12 mouse cellular contexts compared by ENCODE assay signal in the genomic region with DNA sequence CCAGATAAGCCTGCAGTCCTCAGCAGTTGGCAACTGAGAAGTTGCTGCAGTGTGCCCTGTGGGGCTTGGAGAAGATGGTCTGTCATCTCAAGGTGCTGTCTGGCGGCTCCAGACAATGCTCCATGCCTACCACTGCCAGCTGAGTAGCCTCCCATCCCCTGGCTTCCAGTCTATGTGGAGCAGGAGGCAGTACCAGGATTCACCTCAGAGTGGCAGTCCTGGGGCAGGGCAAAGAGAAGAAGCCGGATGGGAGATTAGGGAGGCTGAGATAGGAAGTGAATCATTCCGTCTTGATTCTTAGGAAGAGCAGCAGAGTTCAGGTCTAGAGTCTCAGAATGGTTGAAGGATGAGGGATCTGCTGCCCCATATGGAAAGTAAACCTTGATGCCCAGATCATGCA.
DNase-seq lines count a peak whose midpoint lies in the region; ATAC-seq and TF ChIP-seq lines count a peak whose summit lies in the region.
"Had no signal": no experiment of that assay in that cellular context is flagged by ENCODE, and none has a peak within 500 bp of the region (broad histone marks: within the 10 kb centered on the region; RNA-seq: fewer than 3 reads in every experiment).

No protein-coding gene starts in this region.

- H3K4me3 ChIP-seq in intestine, postnatal 0 days (ENCODE audit: low read depth, low read length): no peak overlapping the region
- H3K4me3 ChIP-seq in intestine, embryonic 15.5 days (replicated peaks): no peak overlapping the region
- no peak overlapping the region for H3K4me3 ChIP-seq in lung, embryonic 14.5 days (ENCODE audit: low read depth, low read length)
- H3K4me3 ChIP-seq in cortical plate, adult 2 months (ENCODE audit: insufficient read depth, low read length): no peak overlapping the region
- no peak overlapping the region for H3K4me3 ChIP-seq in neural tube, embryonic 15.5 days (replicated peaks)
- H3K4me3 ChIP-seq: neural tube, embryonic 12.5 days had no signal

- no peaks in the 10 kb centered on the region for H3K4me1 ChIP-seq in intestine, postnatal 0 days (replicated peaks; ENCODE audit: control insufficient read depth, insufficient read depth, low read length)
- no peaks in the 10 kb centered on the region for H3K4me1 ChIP-seq in intestine, embryonic 15.5 days (replicated peaks)
- H3K4me1 ChIP-seq in lung, embryonic 14.5 days (ENCODE audit: insufficient read depth): no peaks in the 10 kb centered on the region
- peaks cover 2% of the 10 kb centered on the region; the same call in 1 of the 2 replicates for H3K4me1 ChIP-seq in cortical plate, adult 2 months (ENCODE audit: control insufficient read depth, insufficient read depth, low read length)
- H3K4me1 ChIP-seq in neural tube, embryonic 15.5 days: peaks cover 10% of the 10 kb centered on the region; the same call in 1 of the 2 replicates
- H3K4me1 ChIP-seq: neural tube, embryonic 12.5 days had no signal

- peak; percentile 23 for DNase-seq in lung, embryonic 14.5 days
- no peak for DNase-seq in lung, adult 18-20 months
- DNase-seq in skeletal muscle tissue, adult 2 months (ENCODE audit: low read depth, low spot score): peak; percentile 2
- DNase-seq: heart, adult 11 months; thymus, postnatal 36 days had no signal

- no peak overlapping the region for H3K4me2 ChIP-seq in intestine, postnatal 0 days (replicated peaks; ENCODE audit: low read depth)
- H3K4me2 ChIP-seq in intestine, embryonic 15.5 days (replicated peaks): no peak overlapping the region
- H3K4me2 ChIP-seq in lung, embryonic 14.5 days: no peak overlapping the region
- no peak overlapping the region for H3K4me2 ChIP-seq in neural tube, embryonic 15.5 days
- H3K4me2 ChIP-seq: neural tube, embryonic 12.5 days had no signal

- TF ChIP-seq CTCF in intestine, postnatal 0 days (IDR thresholded peaks at IDR 0.05; ENCODE audit: low read depth): peak; percentile 62
- peak; percentile 55 for TF ChIP-seq CTCF in lung, embryonic 14.5 days (IDR thresholded peaks at IDR 0.05; ENCODE audit: low read depth)
- peak; percentile 55 for TF ChIP-seq CTCF in cortical plate, adult 2 months (IDR thresholded peaks at IDR 0.05; ENCODE audit: extremely low read depth, insufficient read depth, low read length)

- H3K27ac ChIP-seq in intestine, postnatal 0 days (ENCODE audit: low read depth, low read length): no peak overlapping the region
- no peak overlapping the region for H3K27ac ChIP-seq in intestine, embryonic 15.5 days
- no peak overlapping the region for H3K27ac ChIP-seq in lung, embryonic 14.5 days (ENCODE audit: low read depth)
- H3K27ac ChIP-seq in cortical plate, adult 2 months (ENCODE audit: insufficient read depth, low read length): no peak overlapping the region
- H3K27ac ChIP-seq in neural tube, embryonic 15.5 days (replicated peaks): no peak overlapping the region
- H3K27ac ChIP-seq: macrophage; neural tube, embryonic 12.5 days had no signal

- no peaks in the 10 kb centered on the region for H3K27me3 ChIP-seq in intestine, postnatal 0 days (replicated peaks; ENCODE audit: control insufficient read depth, insufficient read depth, low read length)
- H3K27me3 ChIP-seq in intestine, embryonic 15.5 days (replicated peaks): no peaks in the 10 kb centered on the region
- no peaks in the 10 kb centered on the region for H3K27me3 ChIP-seq in lung, embryonic 14.5 days (ENCODE audit: insufficient read depth, low read length)
- H3K27me3 ChIP-seq in neural tube, embryonic 15.5 days (replicated peaks): no peaks in the 10 kb centered on the region
- H3K27me3 ChIP-seq: neural tube, embryonic 12.5 days had no signal

- no peaks in the 10 kb centered on the region for H3K36me3 ChIP-seq in intestine, postnatal 0 days (ENCODE audit: control insufficient read depth, insufficient read depth)
- no peaks in the 10 kb centered on the region for H3K36me3 ChIP-seq in intestine, embryonic 15.5 days
- H3K36me3 ChIP-seq in lung, embryonic 14.5 days (ENCODE audit: insufficient read depth): no peaks in the 10 kb centered on the region
- no peaks in the 10 kb centered on the region for H3K36me3 ChIP-seq in neural tube, embryonic 15.5 days
- H3K36me3 ChIP-seq: G1E; neural tube, embryonic 12.5 days had no signal

- no peak for ATAC-seq in intestine, postnatal 0 days
- ATAC-seq in intestine, embryonic 15.5 days: no peak
- no peak for ATAC-seq in lung, embryonic 14.5 days (ENCODE audit: insufficient read depth)
- ATAC-seq in neural tube, embryonic 15.5 days (ENCODE audit: low FRiP score): no peak

- WGBS in intestine, postnatal 0 days: 56% methylated on average over 3 of the region's 3 CpGs
- 45% methylated on average over 3 of the region's 3 CpGs for WGBS in intestine, embryonic 15.5 days
- 29% methylated on average over 3 of the region's 3 CpGs for WGBS in lung, embryonic 14.5 days
- whole genome bisulfite sequencing in neural tube, embryonic 15.5 days: 63% methylated on average over 3 of the region's 3 CpGs

- no peaks in the 10 kb centered on the region for H3K9me3 ChIP-seq in intestine, postnatal 0 days (ENCODE audit: control insufficient read depth)
- no peaks in the 10 kb centered on the region for H3K9me3 ChIP-seq in intestine, embryonic 15.5 days
- no peaks in the 10 kb centered on the region for H3K9me3 ChIP-seq in lung, embryonic 14.5 days (ENCODE audit: low read depth, low read length)
- no peaks in the 10 kb centered on the region for H3K9me3 ChIP-seq in neural tube, embryonic 15.5 days (replicated peaks)
- H3K9me3 ChIP-seq: G1E; neural tube, embryonic 12.5 days had no signal

- TF ChIP-seq POLR2A in cortical plate, adult 2 months (IDR thresholded peaks at IDR 0.05; ENCODE audit: extremely low read depth, insufficient read depth, low read length): no peak

- no peak overlapping the region for H3K9ac ChIP-seq in intestine, postnatal 0 days (ENCODE audit: low read depth, low read length)
- no peak overlapping the region for H3K9ac ChIP-seq in intestine, embryonic 15.5 days
- no peak overlapping the region for H3K9ac ChIP-seq in lung, embryonic 14.5 days
- H3K9ac ChIP-seq in neural tube, embryonic 15.5 days (replicated peaks): no peak overlapping the region
- H3K9ac ChIP-seq: neural tube, embryonic 12.5 days had no signal

Comparison
In these comparisons a context has a peak if more than half of its experiments do, and no peak if none do; other contexts are left out.
1. DNase-seq: peak in lung, embryonic 14.5 days (single experiment) and skeletal muscle tissue, adult 2 months (single experiment); none in lung, adult 18-20 months (0 of 2).
2. Peak in every context shown above with its lines, with median percentiles within 50 percentile points of each other: CTCF ChIP-seq.